Mouse (Mus musculus): Measurements from ENCODE around the gene Car12.
"Not testable (repeated sequence)": the region's sequence is repeated elsewhere in the genome, so short reads cannot be mapped to it uniquely, and the experiment has no call there.

Gene Car12

DNA sequence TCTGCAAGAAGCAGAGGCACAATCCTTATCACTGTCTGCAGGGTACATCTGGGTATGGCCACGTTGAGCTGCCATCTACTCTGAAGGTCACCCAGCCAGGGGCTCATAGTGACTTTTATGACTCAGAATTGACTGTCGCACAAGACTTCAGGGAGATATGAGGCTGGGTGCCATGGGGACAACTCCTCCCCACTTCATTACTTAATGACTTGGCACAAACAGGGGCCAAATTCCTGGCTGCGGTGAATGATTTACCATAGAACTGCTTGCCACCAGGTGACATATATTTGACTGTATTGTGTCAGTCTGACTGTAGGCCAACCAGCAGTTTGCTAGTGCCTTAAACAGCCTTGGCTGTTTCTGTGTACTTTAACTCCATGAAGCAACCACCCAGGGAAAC lies 55.8 kb downstream of the Car12 start:
- DNase-seq (ENCODE audit: low spot score in 2 of 2): no peak

- DNase-seq (ENCODE audit: low spot score in 2 of 2): no peak
Observed at GRCm38 (mm10) chr9:66770701-66771100, 57.2 kb downstream of the Car12 start.

DNA sequence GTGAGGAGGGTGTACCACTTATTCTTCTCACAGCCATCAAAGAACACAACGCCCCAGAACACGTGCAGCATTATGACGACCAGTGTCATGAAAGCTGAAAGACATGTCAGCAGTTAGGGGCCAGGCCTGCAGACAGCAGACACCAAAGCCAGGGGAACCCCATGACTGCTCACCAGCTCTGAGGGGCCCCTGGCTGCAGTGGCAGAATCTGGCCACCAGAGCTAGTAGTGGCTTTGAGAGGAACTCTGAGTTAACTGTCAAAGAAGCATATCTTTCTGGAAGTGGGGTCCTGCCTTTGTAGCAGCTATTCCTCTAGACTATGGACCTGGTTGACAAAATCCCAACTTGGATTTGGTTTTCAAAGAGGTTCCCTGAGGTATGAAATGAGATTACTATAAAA lies 71.1 kb downstream of the Car12 start:
- not testable (repeated sequence) for DNase-seq (ENCODE audit: low spot score in 2 of 2)

DNA sequence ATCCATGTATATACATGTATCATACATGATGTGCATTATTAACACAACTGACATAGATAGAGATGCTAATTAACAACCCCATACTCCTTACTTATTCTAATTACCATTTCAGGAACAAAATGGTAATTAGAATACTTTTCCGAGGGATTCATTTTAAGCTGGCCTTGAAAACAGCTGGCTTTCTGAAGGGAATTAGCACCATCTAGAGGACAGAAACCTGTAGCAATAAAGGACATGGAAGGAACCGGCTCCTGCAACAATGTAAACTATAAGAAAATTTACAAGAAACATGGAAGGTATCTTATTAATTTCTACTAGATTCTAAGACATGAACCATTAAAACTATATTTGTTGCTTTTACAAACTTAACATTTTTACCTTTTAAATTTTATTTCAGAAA lies 74.3 kb downstream of the Car12 start:
- peak in 1 of 2 experiments; percentile 43 for DNase-seq (ENCODE audit: low spot score in 2 of 2)

DNA sequence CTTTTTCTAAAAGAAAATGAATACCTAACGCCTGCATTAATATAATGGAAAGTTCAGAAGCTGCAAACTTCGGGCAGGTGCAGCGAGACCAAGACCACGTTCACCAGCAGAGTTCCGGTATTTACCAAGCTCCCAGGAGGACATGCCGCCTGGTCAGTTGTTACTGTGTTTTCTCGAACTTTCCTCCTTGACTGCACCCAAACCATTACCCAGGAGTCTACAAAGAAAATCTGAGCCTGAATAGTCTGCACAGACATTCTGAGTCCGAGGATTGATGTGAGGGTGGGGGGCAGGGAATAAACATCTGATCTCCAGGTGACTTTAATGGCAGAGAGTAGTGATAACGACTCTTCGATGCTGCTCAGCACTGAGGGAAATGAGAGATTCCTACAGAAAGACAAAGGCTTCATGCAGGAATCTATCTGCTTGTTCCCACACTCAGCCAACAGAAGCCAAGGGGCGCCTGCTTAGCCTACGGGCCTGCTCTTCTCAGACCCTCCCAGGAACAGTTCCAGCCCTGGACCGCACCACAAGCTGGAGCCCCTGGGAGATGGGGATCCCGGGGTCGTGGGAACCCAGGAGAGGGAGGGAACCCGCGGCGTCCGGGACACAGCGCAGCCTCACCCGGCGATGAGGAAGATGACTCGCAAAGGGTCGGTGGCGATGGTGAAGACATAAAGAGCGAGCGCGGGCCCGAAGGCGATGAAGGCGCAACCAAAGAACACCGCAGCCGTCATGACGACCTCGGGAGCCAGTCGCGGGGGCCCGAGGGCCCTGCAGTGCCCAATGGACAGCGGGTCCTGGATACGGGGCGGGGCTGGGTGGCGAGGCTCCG lies 81.4 kb downstream of the Car12 start:
- DNase-seq (ENCODE audit: low spot score in 2 of 2): peak in 1 of 2 experiments; percentile 9

GRCm38 (mm10) chr9:66795464-66796324 lies 82.2 kb downstream of the Car12 start, which contains the start of gene Aph1b:
TSS of gene Aph1b (minus strand) at chr9:66795490.
- DNase-seq (ENCODE audit: low spot score in 2 of 2): peak; percentile 91 to 95

GRCm38 (mm10) chr9:66796739-66797138 lies 83.3 kb downstream of the Car12 start, which contains the start of gene Gm10647:
TSS of gene Gm10647 (plus strand) at chr9:66797039.
- no peak for DNase-seq (ENCODE audit: low spot score in 2 of 2)

DNA sequence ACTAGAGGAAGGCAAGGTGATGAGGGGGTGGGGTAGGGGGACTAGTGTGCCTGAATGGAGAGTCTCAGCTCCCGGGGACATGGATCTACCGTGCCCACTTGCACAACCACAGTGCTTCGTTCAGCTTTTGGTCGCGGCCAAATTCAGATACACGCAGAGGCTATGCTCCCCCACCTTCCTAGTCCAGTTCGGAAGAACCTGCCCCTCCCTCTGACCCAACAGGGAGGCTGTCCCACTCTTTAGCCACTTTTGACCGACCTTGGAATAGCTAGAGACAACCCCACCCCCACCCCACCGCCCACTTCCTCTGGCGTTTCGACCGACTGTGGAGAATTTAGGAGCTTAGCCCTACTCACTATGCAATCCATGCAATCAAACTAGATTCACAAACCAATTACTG lies 88.5 kb downstream of the Car12 start:
- no peak for DNase-seq (ENCODE audit: low spot score in 2 of 2)

GRCm38 (mm10) chr9:66805951-66806350 lies 92.5 kb downstream of the Car12 start:
- not testable (repeated sequence) for DNase-seq (ENCODE audit: low spot score in 2 of 2)

GRCm38 (mm10) chr9:66813392-66813791 lies 99.9 kb downstream of the Car12 start:
- no peak for DNase-seq (ENCODE audit: low spot score in 2 of 2)

All from left cerebral cortex, adult 9 months (tissue).